Mouse (Mus musculus): ENCODE data around the gene Efcab1.
"Not testable (repeated sequence)": the region's sequence is repeated elsewhere in the genome, so short reads cannot be mapped to it uniquely, and the experiment has no call there.

The Efcab1 gene

DNA sequence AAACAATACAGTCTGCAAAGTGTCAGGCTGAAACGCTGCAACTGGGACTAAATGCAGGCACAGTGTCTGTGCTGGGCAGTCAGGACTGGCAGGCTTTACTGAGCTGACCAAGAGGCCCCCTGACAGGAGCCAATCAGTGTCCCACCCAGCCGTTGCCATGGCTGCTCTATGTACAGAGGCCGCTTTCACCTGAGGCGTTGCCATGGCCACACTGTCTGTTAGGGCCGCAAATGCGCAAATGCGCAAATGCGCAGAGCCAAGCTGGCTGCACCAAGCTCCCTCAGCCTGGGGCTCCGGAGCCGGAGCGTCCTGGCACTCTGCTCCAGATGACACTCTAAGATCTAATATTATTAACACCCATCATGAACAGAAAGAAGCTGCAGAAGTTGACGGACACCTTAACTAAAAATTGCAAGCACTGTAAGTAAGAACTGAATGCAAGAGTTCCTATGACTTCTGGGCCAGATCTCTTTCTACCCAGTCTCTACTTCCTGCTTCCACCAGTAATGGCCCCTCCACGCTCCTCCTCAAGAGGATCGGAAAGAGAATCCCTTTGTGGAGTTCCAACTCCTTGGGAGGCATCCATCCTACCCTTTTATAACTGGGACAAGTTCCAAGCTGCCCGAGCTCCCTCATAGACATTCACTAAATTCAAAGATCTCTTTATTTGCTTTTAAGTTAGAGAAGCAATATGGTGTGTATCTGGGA lies at the start of gene Efcab1:
Gene Efcab1, plus strand, starts transcription at position 214 of the 708 bp plus-strand sequence.
- DNase-seq (ENCODE audit: low spot score in 2 of 2), result no peak

DNA sequence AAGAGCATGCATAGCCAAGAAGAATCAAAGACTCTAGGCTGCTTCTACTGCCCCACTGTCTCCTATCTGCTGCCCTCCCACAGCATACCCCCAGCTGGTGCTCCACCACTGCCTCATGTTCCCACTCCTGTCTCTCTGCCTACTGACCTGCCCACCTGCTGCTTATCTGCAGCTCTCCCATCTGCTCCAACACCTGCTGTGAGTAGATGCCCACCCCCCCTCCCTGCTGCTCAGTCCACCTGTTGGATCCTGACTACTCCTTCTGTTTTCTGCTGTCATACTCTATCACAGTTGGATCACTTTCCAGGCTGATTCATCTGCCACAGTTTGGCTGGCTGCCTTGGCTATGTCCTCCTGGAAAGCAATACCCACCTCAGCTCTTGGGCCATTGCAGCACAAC lies 47.0 kb upstream of the Efcab1 start:
- DNase-seq (ENCODE audit: low spot score in 2 of 2), result no peak

DNA sequence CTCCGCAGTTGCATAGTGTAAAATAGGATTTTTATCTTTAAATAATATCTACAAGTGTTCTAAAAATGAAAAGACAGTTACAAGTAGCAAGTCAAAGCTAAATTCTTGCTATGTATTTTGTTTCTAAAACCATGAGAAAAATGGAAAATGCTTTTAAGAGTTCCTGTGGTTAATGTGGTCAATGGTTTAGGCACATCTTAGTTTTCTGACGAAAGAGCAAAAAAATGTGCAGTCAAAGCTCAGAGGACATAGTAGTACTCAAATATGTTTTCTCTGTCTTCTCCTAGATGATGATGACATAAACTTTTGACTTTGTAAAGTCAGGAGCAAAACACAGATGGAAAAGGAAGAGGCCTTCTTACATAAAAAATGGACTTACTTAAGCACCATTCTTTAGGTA lies 21.5 kb upstream of the Efcab1 start:
- no peak for DNase-seq (ENCODE audit: low spot score in 2 of 2)

DNA sequence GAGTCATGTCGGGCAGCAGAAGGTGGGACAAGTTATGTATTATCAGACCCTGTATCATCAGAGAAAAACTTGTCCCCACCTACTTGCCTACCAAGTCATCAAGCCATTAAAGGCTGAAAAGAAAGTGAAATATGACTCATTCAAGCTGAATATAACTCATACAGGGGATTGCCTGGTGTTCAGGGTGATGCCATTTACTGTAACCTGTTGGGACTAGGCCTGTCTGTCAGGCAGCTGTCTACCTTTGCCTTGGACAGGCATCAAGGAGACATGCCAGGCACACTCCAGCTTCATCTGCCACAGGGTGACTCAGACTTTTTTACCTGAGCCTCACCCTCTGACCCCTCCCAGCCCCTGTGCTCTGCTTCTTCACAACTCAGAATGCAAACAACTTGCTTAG lies 21.0 kb upstream of the Efcab1 start:
- DNase-seq (ENCODE audit: low spot score in 2 of 2), result no peak

DNA sequence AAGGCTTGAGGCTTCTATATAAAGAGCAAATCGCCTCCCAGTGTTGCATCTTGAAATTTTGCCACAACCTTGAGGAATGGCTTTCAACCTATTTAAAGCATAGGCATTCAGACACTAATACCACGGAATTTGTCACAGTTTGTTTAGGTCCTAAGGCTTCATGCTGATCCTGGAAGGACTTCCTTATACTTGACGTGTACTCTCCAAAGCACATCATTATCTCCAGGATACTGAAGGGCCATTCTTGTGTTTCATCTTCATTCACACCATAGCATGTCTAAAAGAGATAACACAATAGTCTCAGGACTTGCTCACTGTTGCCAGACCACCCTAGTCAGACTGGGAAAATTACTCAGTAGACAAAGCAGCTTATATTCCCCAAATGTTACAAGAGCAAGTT lies 13.9 kb upstream of the Efcab1 start:
- no peak for DNase-seq (ENCODE audit: low spot score in 2 of 2)

DNA sequence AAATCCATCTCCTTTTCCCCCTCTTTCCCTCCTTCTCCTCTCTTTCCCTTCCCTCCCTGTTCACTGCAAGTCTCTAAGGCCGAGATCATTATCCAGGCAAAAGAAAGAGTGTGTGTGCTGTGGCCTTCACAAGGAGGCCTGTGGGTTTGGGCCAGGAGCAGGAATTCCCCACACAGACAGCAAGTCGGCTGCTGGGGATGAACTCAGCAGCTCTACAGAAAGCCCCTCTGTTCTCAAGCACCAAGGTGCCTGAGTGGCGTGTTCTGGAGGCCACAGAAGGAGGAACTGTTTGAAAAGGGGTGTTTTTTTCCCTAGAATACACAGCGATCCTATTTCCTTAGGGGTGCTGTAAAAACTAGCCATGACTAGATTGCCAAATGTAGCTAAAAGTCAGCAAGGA lies 12.5 kb upstream of the Efcab1 start:
- DNase-seq (ENCODE audit: low spot score in 2 of 2), result no peak

DNA sequence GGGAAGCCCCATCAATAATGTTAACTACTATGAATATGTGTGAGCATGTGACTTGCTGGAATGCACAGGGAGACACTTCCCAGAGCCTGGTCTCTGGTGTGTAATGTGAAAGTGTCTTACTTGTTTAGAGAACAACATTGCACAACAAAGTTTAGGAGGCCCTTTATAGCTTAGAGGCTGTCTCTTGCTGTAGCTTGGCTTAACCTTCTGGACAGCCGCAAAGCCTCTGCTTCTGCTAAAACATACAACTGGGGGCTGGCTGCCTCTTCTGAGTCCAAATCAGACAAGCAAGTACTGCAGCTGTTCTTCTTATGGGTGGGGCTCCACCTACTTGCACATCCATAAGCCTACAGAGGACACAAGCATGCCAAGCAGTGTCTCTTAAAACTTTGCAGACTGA lies 11.7 kb upstream of the Efcab1 start:
- DNase-seq (ENCODE audit: low spot score in 2 of 2), result no peak

DNA sequence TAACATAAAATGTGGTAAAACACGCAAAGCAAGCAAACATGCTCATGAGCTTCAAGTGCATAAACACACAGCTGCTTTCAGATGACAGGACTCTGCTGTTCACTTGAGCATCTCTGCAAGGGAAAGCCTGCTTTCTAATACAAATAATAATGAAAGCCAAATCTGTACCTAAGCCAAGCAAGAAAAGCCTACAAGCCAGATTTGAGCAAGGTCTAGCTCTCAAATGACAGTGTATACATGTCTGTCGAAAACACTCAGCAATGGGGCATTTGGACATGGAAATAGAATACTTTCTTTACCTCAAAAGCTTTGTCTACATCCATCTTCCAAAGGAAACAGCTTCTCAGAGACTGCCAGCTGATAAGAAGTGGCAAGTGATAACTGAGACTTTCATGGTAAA lies 10.9 kb upstream of the Efcab1 start:
- no peak for DNase-seq (ENCODE audit: low spot score in 2 of 2)

DNA sequence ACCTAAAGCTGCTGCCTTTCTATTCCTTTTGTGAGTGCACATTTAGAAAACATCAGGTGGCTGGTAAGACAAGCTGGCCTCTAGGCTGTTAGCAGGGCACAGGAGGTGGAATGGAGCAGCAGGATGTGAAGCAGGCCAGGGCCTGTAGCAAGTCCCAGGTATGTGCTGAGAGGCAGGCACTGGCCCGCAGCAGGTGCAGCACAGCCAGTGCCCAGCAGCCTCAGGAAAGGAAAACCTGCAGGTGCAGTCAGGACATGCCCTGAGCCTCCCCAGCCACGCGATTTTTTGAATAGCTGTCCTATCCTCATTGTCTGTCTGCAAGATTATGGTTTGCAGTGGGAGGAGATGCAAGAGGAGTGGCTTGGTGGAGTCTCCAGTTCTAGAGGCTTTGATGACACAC lies 24.3 kb downstream of the Efcab1 start:
- DNase-seq (ENCODE audit: low spot score in 2 of 2), result not testable (repeated sequence)

DNA sequence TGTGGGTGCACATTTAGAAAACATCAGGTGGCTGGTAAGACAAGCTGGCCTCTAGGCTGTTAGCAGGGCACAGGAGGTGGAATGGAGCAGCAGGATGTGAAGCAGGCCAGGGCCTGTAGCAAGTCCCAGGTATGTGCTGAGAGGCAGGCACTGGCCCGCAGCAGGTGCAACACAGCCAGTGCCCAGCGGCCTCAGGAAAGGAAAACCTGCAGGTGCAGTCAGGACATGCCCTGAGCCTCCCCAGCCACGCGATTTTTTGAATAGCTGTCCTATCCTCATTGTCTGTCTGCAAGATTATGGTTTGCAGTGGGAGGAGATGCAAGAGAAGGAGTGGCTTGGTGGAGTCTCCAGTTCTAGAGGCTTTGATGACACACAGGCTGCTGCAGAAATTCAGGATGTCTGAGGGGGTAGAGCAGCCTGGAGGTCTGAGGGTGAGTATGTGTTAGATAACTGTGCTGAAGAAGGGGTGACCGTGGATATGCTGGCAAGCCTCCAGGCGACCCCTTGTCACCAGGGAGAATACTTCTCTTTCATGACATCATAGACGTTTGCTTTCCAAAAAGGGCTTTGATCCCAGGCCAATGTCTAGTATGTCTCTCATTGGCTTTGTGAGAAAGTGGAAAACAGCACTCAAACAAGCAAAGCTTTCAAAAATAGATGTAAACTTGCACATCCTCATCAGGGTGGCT lies 30.2 kb downstream of the Efcab1 start:
- DNase-seq (ENCODE audit: low spot score in 2 of 2), result not testable (repeated sequence)

DNA sequence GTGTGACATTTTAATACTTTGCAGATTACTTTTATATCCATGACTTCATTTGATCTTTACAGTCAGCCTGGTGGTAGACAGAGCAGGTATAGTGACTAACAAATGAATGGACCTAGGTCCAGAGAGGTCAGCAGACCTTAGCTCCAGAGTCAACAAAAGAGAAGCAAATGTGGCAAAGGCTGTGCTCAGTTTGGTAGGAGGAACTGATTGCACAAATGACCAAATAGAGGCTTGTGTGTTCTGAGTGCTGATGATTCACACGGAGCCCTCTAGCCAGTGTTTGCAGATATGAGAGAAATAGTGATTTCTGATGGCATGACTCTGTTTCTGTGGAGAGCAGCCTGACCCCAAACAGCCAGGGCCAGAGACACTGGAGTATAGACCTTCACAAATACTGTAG lies 33.1 kb downstream of the Efcab1 start:
- DNase-seq (ENCODE audit: low spot score in 2 of 2), result no peak

DNA sequence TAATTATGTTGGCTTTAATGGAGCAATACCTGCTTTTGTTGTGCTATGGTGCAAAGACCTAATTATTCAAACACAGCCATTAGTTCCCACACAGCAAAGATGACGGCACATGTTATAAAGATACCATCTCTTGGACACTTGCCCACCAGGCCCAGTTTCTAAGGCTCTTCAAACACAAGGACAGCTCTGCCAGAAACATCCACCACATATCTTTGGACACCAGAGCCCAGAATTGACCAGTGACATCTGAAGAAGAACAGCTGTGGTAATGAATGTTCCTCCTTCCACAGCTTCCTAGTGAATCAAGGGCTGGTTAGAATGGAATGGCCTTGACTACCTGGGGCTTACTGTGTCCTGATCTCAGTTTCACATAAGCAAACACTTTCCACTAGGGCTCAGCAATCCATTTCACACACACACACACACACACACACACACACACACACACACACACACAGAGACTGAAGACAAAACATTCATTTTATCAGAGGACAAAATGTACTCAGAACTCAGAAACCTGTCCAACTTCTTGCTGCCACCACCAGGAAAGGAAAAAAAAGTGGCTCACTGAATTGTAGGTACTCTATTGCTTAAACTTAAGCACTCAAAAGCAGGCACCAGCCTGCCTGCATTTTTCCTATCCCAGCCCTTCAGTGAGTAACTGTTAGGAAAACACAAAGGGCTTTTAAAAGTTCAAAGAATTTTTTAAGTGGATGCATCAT lies 33.7 kb downstream of the Efcab1 start:
- DNase-seq (ENCODE audit: low spot score in 2 of 2), result no peak

DNA sequence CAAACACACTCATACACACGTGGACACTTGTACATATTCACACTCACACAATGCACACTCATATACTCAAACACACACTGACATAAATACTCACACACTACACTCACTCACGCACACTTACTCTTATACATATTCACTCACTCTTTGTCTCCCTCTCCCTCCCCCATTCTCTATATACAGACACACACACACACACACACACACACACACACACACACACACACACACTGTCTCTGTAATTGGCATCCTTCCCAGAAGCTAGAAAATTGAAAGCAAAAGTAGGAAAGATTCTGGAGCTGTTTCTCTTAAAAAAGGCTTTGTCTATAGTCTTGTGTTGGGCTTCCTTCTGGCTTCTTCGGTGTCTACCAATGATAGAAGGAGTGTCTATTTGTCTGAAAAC lies 34.5 kb downstream of the Efcab1 start:
- no peak for DNase-seq (ENCODE audit: low spot score in 2 of 2)

DNA sequence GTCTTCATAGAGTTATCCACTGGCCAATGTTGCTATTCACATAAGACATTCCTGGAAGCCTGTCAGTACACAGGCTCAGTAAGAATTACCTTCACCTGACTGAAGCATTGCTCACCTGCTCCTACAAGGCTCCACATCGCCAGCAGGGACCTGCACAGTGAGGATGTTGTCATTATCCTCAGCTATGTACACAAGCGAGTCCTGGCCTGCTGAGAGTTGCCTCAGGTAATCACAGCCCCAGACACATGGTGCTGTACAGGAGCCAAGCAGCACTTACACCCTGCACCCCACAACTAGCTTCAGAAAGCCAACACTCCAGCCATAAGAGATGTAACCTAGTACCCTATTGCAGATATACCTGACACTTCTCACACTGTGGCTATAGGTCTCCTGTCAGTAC lies 37.1 kb downstream of the Efcab1 start:
- DNase-seq (ENCODE audit: low spot score in 2 of 2), result no peak

DNA sequence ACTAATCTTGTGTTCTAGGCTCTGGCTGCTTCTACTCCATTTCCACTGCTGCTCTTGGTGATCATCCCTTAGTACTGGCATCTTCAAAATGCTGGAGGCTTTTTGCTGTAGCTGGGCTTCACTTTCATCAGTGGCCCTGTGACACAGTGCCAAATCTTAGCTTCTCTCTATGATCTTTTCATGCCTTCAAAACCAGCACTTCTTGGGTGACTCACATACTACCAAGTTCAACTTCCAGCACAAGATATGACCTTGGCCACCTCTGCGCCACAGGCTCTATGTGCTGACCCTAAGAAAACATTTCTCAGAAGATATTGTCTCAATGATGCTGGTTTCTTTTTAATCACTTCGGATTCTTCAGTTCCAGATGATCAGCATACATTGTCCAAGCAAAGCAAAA lies 41.2 kb downstream of the Efcab1 start:
- DNase-seq (ENCODE audit: low spot score in 2 of 2), result not testable (repeated sequence)

DNA sequence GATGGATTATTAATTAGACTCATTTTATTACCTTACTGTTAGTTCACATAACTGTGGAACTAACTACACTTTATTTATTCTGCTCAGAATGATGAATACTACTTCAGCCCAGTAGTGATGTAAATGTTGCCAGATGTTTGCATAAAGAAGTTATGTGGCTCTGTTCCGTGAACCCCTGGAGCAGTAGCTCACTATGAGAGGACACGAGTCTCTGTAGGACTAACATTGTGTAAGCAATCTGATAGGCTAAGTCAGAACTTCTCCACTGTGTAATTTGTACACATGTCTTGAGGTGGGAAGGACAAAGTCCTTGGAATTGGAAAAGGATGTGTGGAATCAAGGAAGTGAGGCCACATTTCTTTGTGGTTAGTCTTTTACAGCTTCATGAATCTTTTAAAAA lies 45.5 kb downstream of the Efcab1 start:
- DNase-seq (ENCODE audit: low spot score in 2 of 2), result no peak

DNA sequence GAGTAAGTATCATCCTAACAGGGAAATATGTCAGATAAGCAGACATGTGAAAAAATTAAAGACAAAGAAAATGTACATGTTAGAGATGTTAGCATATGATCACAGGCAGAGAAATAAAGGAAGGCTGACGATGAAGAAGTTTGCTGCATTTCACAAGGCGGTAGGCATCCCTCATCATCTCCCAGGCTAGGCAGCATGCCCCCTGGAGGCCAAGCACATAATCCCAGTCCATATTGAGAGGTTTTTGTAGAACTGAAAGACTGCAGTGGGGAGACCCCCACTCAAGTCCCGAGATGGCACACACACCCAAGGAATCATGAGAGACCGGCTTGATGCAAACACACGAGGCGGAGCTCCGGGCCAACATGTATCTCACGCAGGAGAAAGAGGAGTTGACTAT lies 53.3 kb downstream of the Efcab1 start:
- no peak for DNase-seq (ENCODE audit: low spot score in 2 of 2)

DNA sequence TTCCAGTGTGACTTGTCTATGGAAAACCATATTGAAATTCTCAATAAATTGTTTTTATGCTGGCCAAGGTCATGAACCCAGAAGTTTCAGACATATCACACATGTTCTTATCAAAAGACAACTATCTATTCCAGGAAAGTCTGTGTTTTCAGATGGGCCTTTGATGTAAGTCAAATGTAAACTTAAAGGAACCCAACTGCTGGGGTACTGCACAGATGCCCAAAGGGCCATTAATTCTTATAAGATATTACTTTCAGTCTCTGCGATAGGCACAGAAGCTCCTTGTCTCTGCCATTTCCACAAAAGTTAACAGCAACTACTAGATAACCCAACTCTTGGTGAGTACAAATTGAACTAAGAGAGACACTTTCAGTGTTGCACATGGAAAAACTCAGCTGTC lies 67.3 kb downstream of the Efcab1 start:
- DNase-seq (ENCODE audit: low spot score in 2 of 2), result no peak

DNA sequence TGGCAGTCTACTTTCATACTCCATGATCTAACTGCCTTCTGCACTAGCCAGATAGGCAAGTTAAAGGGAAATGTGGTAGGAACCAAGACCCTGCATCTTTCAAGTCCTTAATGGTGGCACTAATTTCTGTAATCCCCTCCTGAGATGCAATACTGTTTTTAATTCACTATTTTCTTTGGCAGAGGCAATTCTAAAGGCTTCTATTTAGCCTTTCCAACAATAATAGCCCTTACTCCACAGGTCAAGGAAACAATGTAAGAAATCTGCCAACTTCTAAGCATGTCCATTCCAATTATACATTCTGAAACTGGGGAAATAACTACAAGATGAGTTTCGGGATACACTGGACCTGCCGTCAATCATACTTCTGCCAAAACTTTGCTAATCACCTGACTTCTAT lies 72.8 kb downstream of the Efcab1 start:
- DNase-seq (ENCODE audit: low spot score in 2 of 2), result no peak

DNA sequence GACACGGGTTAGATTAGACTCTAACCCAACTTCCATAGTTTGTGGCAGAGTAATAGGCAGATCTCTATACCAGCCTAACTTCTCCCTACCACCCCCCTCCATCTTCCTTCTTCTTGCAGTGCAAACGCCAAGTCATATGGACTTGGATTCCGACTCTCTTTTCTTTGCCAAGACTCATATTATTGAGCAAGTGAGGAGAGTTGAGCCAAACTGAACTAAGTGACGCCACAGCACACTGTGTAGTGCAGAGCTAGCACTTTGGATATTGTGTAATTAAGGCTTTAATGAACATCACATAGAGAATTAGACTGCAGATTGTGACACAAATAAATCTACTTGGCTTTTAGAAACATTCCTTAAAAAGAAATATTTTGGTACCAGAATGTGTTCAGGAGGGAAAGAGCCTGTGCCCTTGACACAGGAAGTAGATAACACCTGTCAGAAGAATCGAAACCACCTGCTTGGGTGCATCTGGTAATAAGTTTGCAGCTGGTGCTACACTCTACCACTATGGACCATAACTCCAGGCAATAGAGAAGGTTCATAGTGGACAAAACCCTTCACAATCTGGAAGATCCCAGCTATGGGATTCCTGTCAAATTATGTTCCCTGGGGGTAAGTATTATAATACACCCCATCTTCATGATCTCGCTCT lies 83.3 kb downstream of the Efcab1 start:
- DNase-seq (ENCODE audit: low spot score in 2 of 2), result no peak

DNA sequence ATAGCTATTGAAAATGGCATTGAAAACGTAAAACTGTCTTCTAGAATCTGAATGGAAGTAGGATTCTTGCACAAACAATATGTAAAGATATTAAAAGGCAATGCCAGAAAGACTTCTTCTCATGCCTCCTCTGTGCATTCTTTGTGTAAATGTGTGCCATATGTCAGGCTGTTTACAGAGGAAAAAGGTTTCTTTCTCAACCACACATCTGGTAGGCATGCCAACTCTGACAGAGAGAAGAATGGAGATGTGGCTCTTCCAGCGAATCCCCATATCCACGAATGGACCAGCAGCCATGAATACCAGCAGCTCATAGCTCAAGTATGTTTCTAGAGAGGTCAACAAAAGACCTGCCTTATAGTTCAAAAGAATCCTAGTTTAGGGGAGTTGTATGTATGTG lies 84.6 kb downstream of the Efcab1 start:
- no peak for DNase-seq (ENCODE audit: low spot score in 2 of 2)

DNA sequence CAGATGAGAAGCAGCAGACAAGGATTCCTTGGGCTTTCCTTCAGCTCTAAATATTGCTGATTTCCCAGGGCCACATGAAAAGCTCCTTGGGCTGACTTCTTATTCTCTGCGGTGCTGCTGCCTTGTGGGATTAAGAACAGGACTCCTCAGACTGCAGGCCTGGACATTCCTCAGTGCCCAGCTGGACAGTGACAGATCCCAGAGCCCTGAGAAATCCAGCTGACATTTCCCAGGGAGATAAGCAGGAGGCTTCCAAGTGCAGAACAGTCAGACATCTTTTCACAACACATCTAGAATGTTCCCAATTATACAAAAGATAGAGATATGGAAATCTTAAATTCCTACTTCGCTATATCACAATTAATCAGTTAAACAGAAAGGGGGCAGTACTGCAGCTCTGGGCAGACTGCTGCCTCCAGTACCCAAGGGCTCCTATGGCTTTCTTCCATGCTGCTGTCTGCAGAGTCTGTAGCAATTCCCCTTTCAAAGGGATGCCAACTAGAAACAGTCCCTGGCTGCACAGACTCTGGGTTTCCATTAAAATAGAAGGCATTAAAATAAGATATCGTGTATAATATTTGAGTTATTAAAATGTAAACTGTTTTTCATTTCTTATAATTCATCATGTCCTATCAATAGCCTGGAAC lies 86.2 kb downstream of the Efcab1 start:
- DNase-seq (ENCODE audit: low spot score in 2 of 2), result no peak
